Mouse (Mus musculus): ENCODE measurements around the gene Caly.

- TF ChIP-seq POLR2A (IDR thresholded peaks at IDR 0.05; ENCODE audit: low read depth, low read length), result no peak
- TF ChIP-seq CTCF (IDR thresholded peaks at IDR 0.05; ENCODE audit: extremely low read depth, insufficient read depth, insufficient read length, insufficient replicate concordance), result no peak
These were observed 28.2 kb downstream of the Caly start for GRCm38 (mm10) chr7:140054124-140054523.

All from spleen, adult 2 months (tissue).